Mouse (Mus musculus) E14TG2a.4 (cell line): Measurements from ENCODE around the gene Wdr90.

Experiments
- CTCF ChIP-seq: conservative IDR thresholded peaks from 2 replicates; pipeline ENCODE4 v1.5.1; 2014; ENCODE audit warnings: low read length
- NANOG ChIP-seq: IDR thresholded peaks from 2 replicates; pipeline ENCODE4 v1.6.1; 2014; ENCODE audit warnings: borderline replicate concordance, low read length, mixed read lengths

DNA sequence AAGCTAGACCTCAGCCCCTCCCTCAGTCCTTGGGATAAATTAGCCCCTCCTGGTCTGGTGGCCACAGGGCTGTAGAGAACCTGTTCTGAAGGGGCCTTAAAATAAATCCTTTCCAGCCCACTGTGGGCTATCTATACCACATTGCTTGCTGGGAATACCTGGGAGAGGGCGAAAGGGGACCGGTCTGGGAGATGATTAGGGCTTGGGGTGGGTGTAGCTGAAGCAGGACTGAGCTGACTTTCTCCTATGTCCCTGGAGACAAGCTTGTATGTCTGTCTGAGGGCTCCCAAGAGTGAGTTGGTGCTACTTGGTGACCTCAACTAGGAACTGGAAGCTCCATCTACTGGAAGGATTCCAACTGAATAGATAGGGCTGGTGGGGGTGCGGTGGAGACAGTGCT lies 15.7 kb upstream of the Wdr90 start:
- no peak for TF ChIP-seq CTCF
- no peak for TF ChIP-seq NANOG
